Mouse (Mus musculus): ENCODE measurements around the gene Vmn1r23.
"Not testable (repeated sequence)": the region's sequence is repeated elsewhere in the genome, so short reads cannot be mapped to it uniquely, and the experiment has no call there.

The Vmn1r23 gene

DNA sequence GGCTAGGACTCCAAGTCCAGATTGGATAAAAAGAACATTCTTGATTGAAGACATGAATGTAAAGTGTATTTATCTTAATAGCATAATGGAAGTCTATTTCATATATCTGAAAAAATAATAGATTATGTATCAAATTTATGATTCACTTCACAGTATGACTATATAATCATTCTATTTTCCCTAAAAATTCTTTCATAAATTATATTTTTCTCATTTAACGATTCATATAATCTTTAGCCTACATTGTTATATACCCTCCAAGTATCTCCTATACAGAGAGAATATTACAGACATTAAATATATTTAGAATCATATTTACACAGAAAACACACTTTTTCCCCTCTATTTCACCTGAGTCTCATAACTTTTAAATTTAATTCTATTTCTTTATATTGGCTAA, at the start of gene Vmn1r23:
Gene Vmn1r23 (minus strand): TSS at position 101 of the 400 bp plus-strand sequence.
- no peak for DNase-seq (ENCODE audit: low read depth, low spot score)

DNA sequence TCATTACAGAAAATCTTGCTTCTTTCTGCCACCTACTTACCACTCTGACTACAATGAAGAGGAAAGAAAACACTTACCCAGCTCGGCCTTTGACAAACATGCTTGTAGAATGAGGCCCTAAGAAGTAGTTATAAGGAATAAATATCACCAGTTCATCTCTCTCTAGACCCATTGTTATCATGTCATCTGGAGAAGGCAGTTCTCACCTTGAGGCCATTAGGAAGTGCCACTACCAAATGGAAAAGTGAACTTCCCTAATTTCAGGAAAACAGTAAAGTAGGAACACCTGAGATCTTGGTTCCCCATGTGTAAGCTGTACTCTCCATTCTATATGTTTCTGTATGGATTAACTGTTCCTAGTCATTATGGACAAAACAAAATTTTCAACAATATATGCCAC, 34.8 kb upstream of the Vmn1r23 start, which contains the start of gene Vmn1r24:
Gene Vmn1r24 (minus strand): TSS at position 101 of the 400 bp plus-strand sequence.
- DNase-seq (ENCODE audit: low read depth, low spot score), result not testable (repeated sequence)

DNA sequence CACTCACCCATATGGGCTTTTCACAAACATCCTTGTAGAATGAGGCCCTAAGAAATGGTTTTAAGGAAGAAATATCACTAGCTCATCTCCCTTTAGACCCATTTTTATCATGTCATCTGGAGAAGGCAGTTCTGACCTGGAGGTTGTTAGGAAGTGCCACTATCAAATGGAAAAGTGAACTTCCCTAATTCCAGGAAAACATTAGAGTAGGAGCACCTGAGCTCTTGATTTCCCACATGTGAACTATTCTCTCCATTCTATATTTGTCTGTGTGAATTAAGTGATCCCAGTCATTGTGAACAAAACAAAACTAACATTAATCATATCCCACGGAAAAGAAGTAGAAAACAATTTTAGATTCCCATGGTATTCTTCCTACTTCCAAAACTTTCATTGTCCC, 18.7 kb downstream of the Vmn1r23 start, which contains the start of gene Vmn1r22:
Gene Vmn1r22 (minus strand): TSS at position 101 of the 400 bp plus-strand sequence.
- no peak for DNase-seq (ENCODE audit: low read depth, low spot score)

Measured in retina, adult 2 months (tissue).